Mouse (Mus musculus) midbrain, embryonic 13.5 days (tissue): Measurements from ENCODE around the gene Csnk1g2. TPM values are rescaled to one million over a fixed set of nuclear protein-coding genes. Genes with fewer than 3 reads are reported as not detected.
A peak's percentile ranks its signal among the peaks of the same experiment; 100 is the strongest.

Source experiments
- ATAC-seq: fragments of 200-750 bp; cut with Nextera tagmentation; 2 replicates; pipeline ENCODE4 v1.8.0; 2017; ENCODE audit warnings: mild to moderate bottlenecking, moderate TSS enrichment, moderate library complexity
- H3K27ac ChIP-seq: fragments of 300-500 bp; sonication (generic); 2 replicates; pipeline ENCODE4 v1.5.1; 2015; ENCODE audit warnings: inconsistent platforms, mild to moderate bottlenecking, moderate library complexity
- H3K27me3 ChIP-seq: fragments of 300-500 bp; sonication (generic); 2 replicates; pipeline ENCODE4 v1.6.1; 2015; ENCODE audit warnings: mild to moderate bottlenecking, inconsistent platforms
- H3K36me3 ChIP-seq: fragments of 300-500 bp; sonication (generic); 2 replicates; pipeline ENCODE4 v1.6.1; 2015; ENCODE audit warnings: mild to moderate bottlenecking, inconsistent platforms
- H3K4me1 ChIP-seq: fragments of 300-500 bp; sonication (generic); replicated peaks from 2 replicates; pipeline ENCODE4 v1.6.1; 2015; ENCODE audit warnings: inconsistent platforms
- H3K4me2 ChIP-seq: fragments of 300-500 bp; sonication (generic); replicated peaks from 2 replicates; pipeline ENCODE4 v1.6.1; 2015; ENCODE audit warnings: moderate library complexity, mild to moderate bottlenecking, inconsistent platforms
- H3K4me3 ChIP-seq: fragments of 300-500 bp; sonication (generic); replicated peaks from 2 replicates; pipeline ENCODE4 v1.5.1; 2015; ENCODE audit warnings: mild to moderate bottlenecking, inconsistent platforms
- H3K9ac ChIP-seq: fragments of 300-500 bp; sonication (generic); replicated peaks from 2 replicates; pipeline ENCODE4 v1.6.1; 2015; ENCODE audit warnings: mild to moderate bottlenecking, inconsistent platforms
- H3K9me3 ChIP-seq: fragments of 300-500 bp; sonication (generic); 2 replicates; pipeline ENCODE4 v1.6.1; 2016; ENCODE audit warnings: mild to moderate bottlenecking, inconsistent platforms
- WGBS: fragments of 180-500 bp; shearing (Covaris S2); methylation state at CpG from one replicate; pipeline ENCODE4 v1.1.7; 2015; 5-methylcytosine and 5-hydroxymethylcytosine counted together
- polyA plus RNA-seq: library from polyadenylated mRNA; unstranded; fragments of >200 nt; fragmentation: Nextera tagmentation; extraction: Ambion mirVana; gene quantifications from 2 replicates; pipeline ENCODE4 v1.2.1, GENCODE M21; 2015

Gene Csnk1g2
- polyA plus RNA-seq, 1 experiment from 2014 or later: 115 TPM

DNA sequence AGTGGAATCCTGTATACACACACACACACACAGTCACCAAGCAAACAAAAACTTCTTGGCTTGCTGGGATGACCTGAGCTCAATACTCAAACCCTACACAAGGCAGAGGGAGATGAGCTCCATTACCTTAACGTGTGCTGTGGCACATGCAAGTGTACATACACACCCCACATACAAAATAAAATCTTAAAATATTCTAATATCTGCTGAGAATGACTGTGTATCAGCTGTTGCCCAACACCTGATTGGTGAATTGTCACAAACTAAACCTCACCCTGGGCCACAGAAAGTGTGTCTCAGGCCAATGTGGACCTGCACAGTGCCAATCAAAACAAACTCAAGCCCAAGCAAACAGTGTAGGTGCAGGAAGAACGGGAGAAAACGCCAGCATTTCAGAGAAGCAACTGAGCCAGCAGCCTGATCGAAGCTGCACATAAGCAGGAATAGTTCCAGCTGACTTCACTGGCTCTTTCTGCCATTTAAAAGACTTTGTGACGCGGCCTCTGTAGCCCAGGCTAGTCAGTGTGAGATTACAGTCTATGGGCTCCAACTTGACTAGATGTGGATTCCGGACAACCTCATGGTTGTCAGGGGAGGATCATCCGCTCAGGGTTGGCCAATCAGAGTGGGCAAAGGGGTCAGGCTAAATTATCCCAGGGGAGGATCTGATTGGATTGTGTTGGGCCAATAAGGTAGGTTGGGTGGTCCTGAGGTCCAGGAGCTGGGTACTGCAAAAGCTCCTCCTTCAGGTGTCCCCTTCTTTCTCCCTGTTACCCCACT lies 3.0 kb upstream of the Csnk1g2 start:
- H3K4me3 ChIP-seq: no peak overlapping the region
- no peaks in the 10 kb centered on the region for H3K27me3 ChIP-seq
- H3K4me1 ChIP-seq: peaks cover 22% of the 10 kb centered on the region
- H3K4me2 ChIP-seq: no peak overlapping the region
- no peak for ATAC-seq
- H3K36me3 ChIP-seq: peaks cover 18% of the 10 kb centered on the region
- no peak overlapping the region for H3K27ac ChIP-seq
- H3K9me3 ChIP-seq: no peaks in the 10 kb centered on the region
- H3K9ac ChIP-seq: no peak overlapping the region
- WGBS: 32% methylated on average over 8 of the region's 8 CpGs

DNA sequence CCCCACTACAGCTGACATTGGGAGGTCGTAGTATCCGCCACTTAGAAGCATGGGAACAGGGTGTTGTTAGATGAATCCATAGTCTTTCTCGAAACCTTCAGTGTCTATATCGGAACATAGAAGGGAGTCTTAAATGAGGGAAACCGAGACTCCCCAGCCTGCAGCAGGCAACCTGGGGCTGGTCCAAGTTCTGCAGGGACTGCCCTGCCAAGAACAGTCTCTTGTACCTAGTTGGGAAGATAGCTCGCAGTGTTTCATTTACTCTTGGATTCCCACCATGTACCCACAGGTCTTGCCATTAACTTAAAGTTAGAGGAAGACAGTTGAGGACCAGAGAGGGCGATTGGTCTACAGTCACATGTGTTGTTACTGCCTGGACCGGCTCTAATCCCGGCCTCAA lies 2.3 kb upstream of the Csnk1g2 start:
- ATAC-seq: no peak
- Histone ChIP-seq H3K27ac (no peak overlapping the region), H3K27me3 (no peaks in the 10 kb centered on the region), H3K4me1 (peaks cover 29% of the 10 kb centered on the region), H3K9me3 (no peaks in the 10 kb centered on the region), H3K36me3 (peaks cover 11% of the 10 kb centered on the region), H3K9ac (no peak overlapping the region), H3K4me3 (no peak overlapping the region), H3K4me2 (no peak overlapping the region)
- WGBS: 89% methylated on average over 9 of the region's 9 CpGs

DNA sequence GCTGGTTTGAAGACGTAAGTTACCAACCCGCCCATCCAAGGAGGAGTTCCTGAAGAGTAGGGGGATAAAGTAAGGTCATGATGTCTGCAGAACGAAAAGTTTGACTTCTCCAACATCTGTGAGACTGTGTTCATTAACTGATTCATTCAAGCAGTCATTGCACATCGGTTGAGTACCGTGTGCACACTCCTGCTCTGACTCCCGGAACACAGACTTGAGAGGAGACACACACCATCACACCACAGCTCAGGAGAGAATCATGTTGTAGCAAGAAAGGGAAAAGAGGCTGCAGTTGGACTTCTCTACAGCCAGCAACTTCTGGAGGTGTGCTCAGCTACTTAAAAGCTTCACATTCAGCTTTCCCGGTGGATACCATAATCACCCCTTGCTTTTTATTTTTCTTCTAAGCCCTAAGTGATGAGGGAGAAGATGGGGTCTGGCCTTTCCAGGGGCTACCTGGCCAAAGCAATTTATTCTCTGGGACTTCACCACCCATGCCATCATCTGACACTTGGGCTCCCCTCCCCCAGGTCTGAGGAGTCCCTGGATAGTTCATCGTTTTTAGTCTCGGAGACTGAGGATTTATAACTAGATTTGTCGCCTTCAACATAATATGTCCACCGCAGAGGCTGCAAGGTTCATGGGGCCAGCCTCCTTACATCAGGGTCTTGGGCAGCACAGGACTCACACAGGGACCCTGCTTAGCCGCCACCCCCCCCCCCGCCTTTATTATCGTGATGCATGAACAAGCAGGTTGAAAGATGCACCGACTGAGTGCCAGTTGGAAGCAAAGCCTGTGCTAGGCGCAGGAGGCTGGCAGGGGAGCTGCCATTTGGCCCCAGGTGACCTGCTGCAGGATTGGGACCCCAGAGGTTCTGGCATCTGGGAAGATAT lies 1.6 kb upstream of the Csnk1g2 start:
- Histone ChIP-seq H3K27ac (peak overlapping the region; percentile 96), H3K36me3 (peaks cover 4% of the 10 kb centered on the region)

DNA sequence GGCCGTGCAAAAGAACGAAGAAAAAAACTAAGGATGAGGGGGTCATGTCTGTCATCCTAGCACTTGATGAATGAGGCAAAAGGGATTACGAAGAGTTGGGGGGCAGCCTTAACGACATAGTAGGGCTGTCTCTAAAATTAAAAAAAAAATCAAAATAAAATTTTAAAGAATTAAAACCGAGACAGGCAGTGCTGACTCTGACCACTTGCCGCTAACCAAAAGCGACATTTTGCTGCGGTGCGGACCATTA lies 1.0 kb upstream of the Csnk1g2 start:
- Histone ChIP-seq H3K4me3 (peak overlapping the region; percentile 83), H3K4me1 (peaks cover 36% of the 10 kb centered on the region), H3K9me3 (no peaks in the 10 kb centered on the region), H3K36me3 (no peaks in the 10 kb centered on the region; the same call in 1 of the 2 replicates), H3K27me3 (no peaks in the 10 kb centered on the region), H3K27ac (peak overlapping the region; percentile 96), H3K4me2 (peak overlapping the region; percentile 70), H3K9ac (peak overlapping the region; percentile 65)
- 4% methylated on average over 9 of the region's 9 CpGs for WGBS
- ATAC-seq: no peak

More for the DNA sequence above, 1.6 kb upstream of the Csnk1g2 start:
- no peaks in the 10 kb centered on the region for H3K27me3 ChIP-seq
- peaks cover 35% of the 10 kb centered on the region for H3K4me1 ChIP-seq
- H3K4me2 ChIP-seq: peak overlapping the region; percentile 70
- H3K4me3 ChIP-seq: peak overlapping the region; percentile 83
- H3K9me3 ChIP-seq: no peaks in the 10 kb centered on the region
- WGBS: 48% methylated on average over 16 of the region's 16 CpGs
- ATAC-seq: no peak
- H3K9ac ChIP-seq: peak overlapping the region; percentile 65

DNA sequence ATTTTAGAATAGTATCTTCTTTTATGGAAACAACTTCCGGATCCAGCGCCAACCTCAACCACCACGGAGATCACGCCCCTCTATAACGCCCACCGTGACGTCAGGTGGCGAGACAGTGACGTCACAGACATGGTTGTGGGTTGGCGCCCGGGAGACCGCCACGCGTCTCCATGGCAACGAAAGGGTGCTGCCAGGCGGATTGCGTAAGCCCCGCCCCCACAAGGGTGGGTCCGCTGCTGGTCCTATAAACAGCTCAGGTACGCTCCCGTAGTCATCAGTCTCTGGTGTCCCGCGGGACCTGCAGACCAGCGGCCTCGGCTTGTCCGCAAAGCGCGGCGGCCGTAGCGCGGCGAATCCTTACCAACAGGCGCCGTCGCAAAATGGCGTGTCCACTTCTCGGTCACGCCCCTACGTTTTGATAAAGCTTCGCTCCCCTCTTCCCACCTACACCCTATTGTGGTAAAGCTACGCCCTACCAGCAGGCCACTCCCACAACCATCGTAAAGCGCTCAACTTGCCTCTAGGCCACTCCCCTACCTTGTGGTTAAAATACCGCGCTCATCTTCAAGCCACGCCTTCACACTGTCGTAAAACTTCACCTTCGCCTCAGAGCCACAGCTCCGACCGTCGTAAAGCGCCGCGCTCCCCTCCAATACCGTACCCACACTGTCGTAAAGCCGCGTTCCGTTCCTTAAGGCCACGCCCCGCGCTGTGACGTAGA lies 538 bp upstream of the Csnk1g2 start:
- Histone ChIP-seq H3K4me1 (peaks cover 36% of the 10 kb centered on the region), H3K9ac (peak overlapping the region; percentile 92), H3K9me3 (no peaks in the 10 kb centered on the region), H3K4me3 (peak overlapping the region; percentile 83), H3K27me3 (no peaks in the 10 kb centered on the region), H3K36me3 (no peaks in the 10 kb centered on the region; the same call in 1 of the 2 replicates), H3K27ac (peak overlapping the region; percentile 96), H3K4me2 (peak overlapping the region; percentile 70)
- WGBS: 0% methylated on average over 64 of the region's 64 CpGs
- ATAC-seq: peak; percentile 96

DNA sequence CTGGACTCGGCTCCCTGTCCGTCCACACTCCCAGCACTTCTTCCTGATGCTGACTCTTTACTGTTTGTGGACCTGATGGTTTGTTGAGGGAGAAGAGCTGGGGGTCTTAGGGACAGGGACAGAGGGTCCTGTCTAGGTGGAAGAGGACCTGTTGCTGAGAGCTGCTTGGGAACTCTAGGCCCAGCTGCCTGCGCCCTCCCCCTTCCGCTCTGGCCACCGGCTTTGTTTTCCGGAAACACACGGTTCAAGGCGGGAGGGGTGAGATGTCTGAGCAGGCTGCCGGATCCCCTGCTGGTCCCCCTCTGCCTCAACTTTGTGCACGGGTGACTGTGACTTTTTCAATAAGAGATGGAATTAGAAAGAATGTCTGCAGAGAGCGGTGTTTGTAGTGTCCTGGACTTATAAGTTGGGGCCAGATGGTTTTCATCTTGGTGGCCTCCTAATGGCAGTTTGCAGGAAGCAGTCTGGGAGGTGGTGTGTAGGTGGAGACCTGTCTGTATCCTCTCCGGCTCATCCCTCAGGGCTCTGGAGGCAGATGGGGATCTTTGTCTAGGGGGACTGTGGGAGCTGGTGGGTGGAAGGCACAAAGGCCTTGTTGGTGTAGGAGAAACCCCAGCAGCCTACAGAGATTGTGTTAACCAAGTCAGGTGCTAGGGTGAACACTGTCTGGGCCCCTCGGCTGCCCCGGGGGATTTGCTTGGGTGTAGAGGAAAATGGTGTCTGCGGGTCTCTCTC lies 986 bp downstream of the Csnk1g2 start:
- Histone ChIP-seq H3K27ac (peak overlapping the region; percentile 86), H3K9me3 (no peaks in the 10 kb centered on the region), H3K27me3 (no peaks in the 10 kb centered on the region), H3K36me3 (no peaks in the 10 kb centered on the region; the same call in 1 of the 2 replicates), H3K4me1 (peaks cover 49% of the 10 kb centered on the region), H3K4me2 (peak overlapping the region; percentile 99), H3K4me3 (peak overlapping the region; percentile 83), H3K9ac (peak overlapping the region; percentile 92)
- no peak for ATAC-seq
- 20% methylated on average over 15 of the region's 15 CpGs for WGBS

DNA sequence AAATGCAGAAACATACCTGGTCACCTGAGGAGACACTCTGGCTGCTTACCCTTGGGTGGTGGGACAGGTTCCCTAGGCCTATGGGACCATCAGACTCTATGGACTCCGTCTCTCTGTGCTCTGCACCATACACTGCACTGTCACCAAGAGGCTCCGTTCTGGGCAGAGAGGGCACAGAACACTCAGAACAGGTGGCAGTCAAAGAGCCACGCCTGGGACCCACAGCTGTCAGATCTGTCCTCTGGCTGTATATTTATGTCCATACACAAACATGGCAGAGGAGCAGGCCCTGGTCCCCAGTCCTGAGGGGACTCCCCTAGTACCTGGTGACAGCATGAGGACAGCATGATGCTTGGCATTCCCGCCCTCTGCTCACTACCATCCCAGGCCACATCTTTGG lies 3.1 kb downstream of the Csnk1g2 start:
- no peaks in the 10 kb centered on the region for H3K9me3 ChIP-seq
- no peaks in the 10 kb centered on the region for H3K27me3 ChIP-seq
- H3K27ac ChIP-seq: no peak overlapping the region
- H3K4me1 ChIP-seq: peaks cover 55% of the 10 kb centered on the region
- H3K9ac ChIP-seq: no peak overlapping the region
- no peak overlapping the region for H3K4me3 ChIP-seq
- ATAC-seq: no peak
- no peaks in the 10 kb centered on the region; the same call in 1 of the 2 replicates for H3K36me3 ChIP-seq
- WGBS: 98% methylated on average over 4 of the region's 4 CpGs
- no peak overlapping the region for H3K4me2 ChIP-seq

DNA sequence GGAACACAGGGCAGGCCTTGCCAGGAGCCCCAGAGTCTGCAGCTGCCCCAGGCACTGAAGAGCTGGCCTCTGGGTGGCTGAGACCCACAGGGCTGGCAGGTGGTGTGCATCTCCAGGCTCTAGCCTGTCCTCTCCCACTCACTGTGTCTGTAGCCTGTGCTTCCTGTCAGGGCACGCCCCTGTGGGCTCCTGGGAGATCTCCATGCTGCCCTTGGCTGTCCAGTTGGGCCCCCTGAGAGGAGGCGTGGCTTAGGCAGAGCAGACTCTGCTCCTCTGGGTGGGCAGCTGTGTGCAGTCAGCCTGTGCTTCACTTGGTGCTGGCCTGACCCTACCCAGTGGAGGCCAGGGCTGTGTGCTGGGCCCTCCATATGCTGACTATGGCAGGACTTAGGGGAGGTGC lies 5.0 kb downstream of the Csnk1g2 start:
- H3K27me3 ChIP-seq: no peaks in the 10 kb centered on the region
- no peak overlapping the region for H3K4me2 ChIP-seq
- 53% methylated on average over 2 of the region's 2 CpGs for WGBS
- no peaks in the 10 kb centered on the region for H3K9me3 ChIP-seq
- peak overlapping the region; percentile 41; the same call in 1 of the 2 replicates for H3K9ac ChIP-seq
- no peak overlapping the region for H3K4me3 ChIP-seq
- no peak for ATAC-seq
- no peak overlapping the region for H3K27ac ChIP-seq
- H3K4me1 ChIP-seq: peaks cover 49% of the 10 kb centered on the region
- no peaks in the 10 kb centered on the region; the same call in 1 of the 2 replicates for H3K36me3 ChIP-seq

DNA sequence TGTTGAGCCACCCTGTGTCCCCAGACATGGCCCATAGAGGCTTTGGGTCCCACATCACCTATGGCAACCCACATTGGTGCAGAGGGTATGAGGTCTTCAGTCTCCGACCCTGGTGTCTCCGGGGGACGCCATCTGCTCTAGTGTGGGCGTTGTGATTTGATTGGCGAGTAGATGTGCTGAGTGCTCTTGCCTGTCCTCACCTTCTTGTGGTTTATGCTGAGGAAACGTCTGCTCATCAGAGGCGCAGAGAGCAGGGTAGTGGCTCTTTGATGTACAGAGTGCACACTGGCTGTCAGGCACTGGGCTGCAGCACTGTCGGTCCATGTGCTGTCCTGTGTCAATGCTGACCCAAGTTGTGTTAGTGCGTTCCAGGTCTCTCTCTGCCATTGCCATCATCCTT lies 6.3 kb downstream of the Csnk1g2 start:
- peaks cover 40% of the 10 kb centered on the region for H3K4me1 ChIP-seq
- H3K4me2 ChIP-seq: no peak overlapping the region
- H3K9ac ChIP-seq: peak overlapping the region; percentile 19; the same call in 1 of the 2 replicates
- H3K27ac ChIP-seq: no peak overlapping the region
- WGBS: 87% methylated on average over 9 of the region's 9 CpGs
- no peaks in the 10 kb centered on the region for H3K9me3 ChIP-seq
- ATAC-seq: no peak
- peaks cover 2% of the 10 kb centered on the region for H3K36me3 ChIP-seq
- no peaks in the 10 kb centered on the region for H3K27me3 ChIP-seq
- no peak overlapping the region for H3K4me3 ChIP-seq

DNA sequence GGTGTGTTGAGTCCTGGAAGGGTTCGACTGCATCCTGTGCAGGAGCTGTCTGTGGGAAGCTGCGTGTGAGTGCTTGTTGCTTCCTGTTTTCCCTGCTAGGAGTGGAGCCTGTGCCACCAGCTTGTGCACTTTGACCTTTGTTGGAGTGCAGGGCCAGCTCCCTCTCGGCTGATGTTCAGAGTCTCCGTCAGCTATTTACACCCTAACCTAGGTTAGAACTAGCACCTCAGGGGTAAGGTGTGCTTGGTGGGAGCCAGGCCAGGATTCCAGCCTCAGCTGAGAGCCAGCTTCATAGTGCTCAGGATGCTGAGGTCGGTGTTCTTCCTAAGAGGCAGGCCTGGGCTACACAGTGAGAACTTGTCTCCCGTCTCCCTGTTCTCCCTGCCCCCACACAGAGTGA lies 12.7 kb downstream of the Csnk1g2 start:
- no peak for ATAC-seq
- H3K36me3 ChIP-seq: peaks cover 65% of the 10 kb centered on the region
- H3K9ac ChIP-seq: no peak overlapping the region
- H3K27ac ChIP-seq: no peak overlapping the region
- no peak overlapping the region for H3K4me2 ChIP-seq
- H3K4me3 ChIP-seq: no peak overlapping the region
- 95% methylated on average over 6 of the region's 6 CpGs for WGBS
- H3K4me1 ChIP-seq: no peaks in the 10 kb centered on the region
- H3K9me3 ChIP-seq: no peaks in the 10 kb centered on the region
- H3K27me3 ChIP-seq: no peaks in the 10 kb centered on the region

DNA sequence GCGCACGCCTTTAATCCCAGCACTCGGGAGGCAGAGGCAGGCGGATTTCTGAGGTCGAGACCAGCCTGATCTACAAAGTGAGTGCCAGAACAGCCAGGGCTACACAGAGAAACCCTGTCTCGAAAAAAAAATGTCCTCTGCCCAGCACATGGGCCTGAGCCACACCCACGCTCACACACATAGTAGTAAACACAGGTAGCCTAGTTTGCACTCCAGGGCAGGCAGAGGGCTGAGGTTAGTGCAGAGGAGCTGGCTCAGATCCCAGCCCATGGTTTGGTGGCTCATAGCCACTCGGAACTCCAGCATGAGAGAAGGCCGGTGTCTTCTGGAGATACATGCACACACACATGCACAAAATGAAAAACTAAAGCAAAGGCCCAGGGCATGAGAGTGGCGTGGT lies 24.3 kb downstream of the Csnk1g2 start:
- WGBS: 94% methylated on average over 10 of the region's 10 CpGs
- H3K27ac ChIP-seq: no peak overlapping the region
- no peak overlapping the region for H3K9ac ChIP-seq
- no peak overlapping the region for H3K4me3 ChIP-seq
- ATAC-seq: no peak
- H3K27me3 ChIP-seq: no peaks in the 10 kb centered on the region
- no peaks in the 10 kb centered on the region for H3K9me3 ChIP-seq
- H3K4me2 ChIP-seq: no peak overlapping the region
- 0 out of 2 replicates have a peak, but pooled peaks cover under 1% of the 10 kb centered on the region for H3K4me1 ChIP-seq
- peaks cover 68% of the 10 kb centered on the region for H3K36me3 ChIP-seq
